Mouse (Mus musculus) bone marrow, adult 2 months (tissue): ENCODE data around the gene Gadl1.
"Not testable (repeated sequence)": the region's sequence is repeated elsewhere in the genome, so short reads cannot be mapped to it uniquely, and the experiment has no call there.

Experiments used
- CTCF ChIP-seq: fragments of 200-500 bp; IDR thresholded peaks from 2 replicates; pipeline ENCODE4 v1.5.1; 2011; ENCODE audit warnings: low read length, control low read depth; ENCODE audit not compliant: control insufficient read depth, insufficient read depth
- POLR2A ChIP-seq: fragments of 200-500 bp; IDR thresholded peaks from 2 replicates; pipeline ENCODE4 v1.6.1; 2011; ENCODE audit warnings: low read depth, mild to moderate bottlenecking, control low read depth, low read length, borderline replicate concordance; ENCODE audit not compliant: control insufficient read depth

- TF ChIP-seq CTCF, POLR2A: not testable (repeated sequence)
These were observed 131.6 kb downstream of the Gadl1 start for GRCm38 (mm10) chr9:116040852-116041251.
